Mouse (Mus musculus): ENCODE results near the gene Pgbd5. TPM values are rescaled to one million over a fixed set of nuclear protein-coding genes. Genes with fewer than 3 reads are reported as not detected.

The Pgbd5 gene
- polyA plus RNA-seq, 1 experiment from 2014 or later, result 0.93 TPM

GRCm38 (mm10) chr8:124459627-124460026, 20.2 kb upstream of the Pgbd5 start:
- WGBS, result 37% methylated on average over 12 of the region's 12 CpGs
- Histone ChIP-seq H3K9ac (no peak overlapping the region), H3K9me3 (replicated peaks) (no peaks in the 10 kb centered on the region), H3K4me2 (no peak overlapping the region), H3K4me3 (replicated peaks) (no peak overlapping the region), H3K27ac (no peak overlapping the region), H3K27me3 (0 out of 2 replicates have a peak, but pooled peaks cover 3% of the 10 kb centered on the region), H3K4me1 (no peaks in the 10 kb centered on the region), H3K36me3 (no peaks in the 10 kb centered on the region)
- no peak for ATAC-seq (replicated peaks; ENCODE audit: low FRiP score)

DNA sequence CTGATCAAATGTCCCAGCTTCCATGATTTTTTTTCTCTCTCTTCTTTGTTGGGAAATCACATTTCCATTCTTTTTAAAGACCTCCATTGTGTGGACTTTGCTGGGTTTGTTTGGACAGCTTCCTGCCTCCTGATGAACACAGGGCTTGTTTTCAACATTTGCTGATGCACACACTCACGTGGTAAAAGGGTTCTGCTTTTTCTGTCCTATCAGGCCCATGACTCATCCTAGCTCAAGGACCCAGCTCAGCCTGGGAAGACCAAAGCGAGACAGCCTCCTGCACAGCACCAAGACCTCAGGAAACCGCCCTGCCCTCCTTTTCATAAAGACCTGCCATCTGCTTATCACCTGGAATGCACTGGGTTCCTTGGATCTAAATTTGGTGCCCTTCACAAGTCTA, 15.9 kb upstream of the Pgbd5 start:
- no peak overlapping the region for H3K4me3 ChIP-seq (replicated peaks)
- no peak overlapping the region for H3K4me2 ChIP-seq
- H3K36me3 ChIP-seq, result no peaks in the 10 kb centered on the region
- WGBS, result 65% methylated on average over 3 of the region's 3 CpGs
- H3K27me3 ChIP-seq, result 0 out of 2 replicates have a peak, but pooled peaks cover 3% of the 10 kb centered on the region
- no peak for ATAC-seq (replicated peaks; ENCODE audit: low FRiP score)
- H3K4me1 ChIP-seq, result no peaks in the 10 kb centered on the region
- H3K9ac ChIP-seq, result no peak overlapping the region
- no peak overlapping the region for H3K27ac ChIP-seq
- H3K9me3 ChIP-seq (replicated peaks), result no peaks in the 10 kb centered on the region; the same call in 1 of the 2 replicates

GRCm38 (mm10) chr8:124450192-124450895, 10.9 kb upstream of the Pgbd5 start:
- no peak overlapping the region for H3K27ac ChIP-seq
- H3K9ac ChIP-seq, result no peak overlapping the region
- ATAC-seq (replicated peaks; ENCODE audit: low FRiP score), result no peak
- no peak overlapping the region for H3K4me3 ChIP-seq (replicated peaks)
- WGBS, result 82% methylated on average over 8 of the region's 8 CpGs
- no peaks in the 10 kb centered on the region; the same call in 1 of the 2 replicates for H3K9me3 ChIP-seq (replicated peaks)
- H3K4me1 ChIP-seq, result peaks cover 3% of the 10 kb centered on the region; the same call in 1 of the 2 replicates
- no peaks in the 10 kb centered on the region for H3K36me3 ChIP-seq
- H3K4me2 ChIP-seq, result no peak overlapping the region
- no peaks in the 10 kb centered on the region for H3K27me3 ChIP-seq

DNA sequence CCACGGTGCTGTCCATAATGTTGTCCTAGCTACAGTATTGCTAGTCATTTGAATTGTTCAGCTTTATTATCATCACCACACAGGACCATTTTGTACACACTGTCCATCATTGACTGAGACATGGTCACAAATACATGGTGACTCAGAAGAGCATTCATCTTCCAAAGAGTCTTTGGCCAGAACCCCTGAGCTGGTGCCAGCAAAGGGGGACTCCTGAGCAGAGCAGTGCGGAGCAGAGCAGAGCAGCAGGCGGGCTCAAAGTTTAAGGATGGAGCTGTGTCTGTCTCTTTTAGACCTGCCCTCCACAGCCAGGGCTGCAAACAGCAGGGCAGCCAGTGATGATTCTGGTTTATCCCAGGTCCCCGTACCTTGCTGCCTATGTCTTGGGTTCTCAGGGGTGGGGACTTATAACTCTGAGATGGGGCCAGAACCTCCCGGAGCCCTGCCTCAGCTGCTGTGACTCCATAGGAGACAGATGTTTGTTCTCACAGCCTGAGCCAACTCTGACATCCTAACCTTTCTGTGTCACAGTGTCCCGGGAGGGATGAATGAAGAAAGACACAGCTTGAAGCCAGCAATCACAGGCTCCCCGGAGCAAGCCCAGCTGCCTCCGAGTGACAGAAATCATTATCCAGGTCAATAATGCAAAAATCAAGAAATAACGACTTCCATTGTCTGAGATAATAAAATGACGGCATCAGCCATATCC, 9.7 kb upstream of the Pgbd5 start:
- H3K4me3 ChIP-seq (replicated peaks), result no peak overlapping the region
- WGBS, result 40% methylated on average over 10 of the region's 10 CpGs
- no peak overlapping the region for H3K27ac ChIP-seq
- H3K4me2 ChIP-seq, result no peak overlapping the region
- peaks cover 3% of the 10 kb centered on the region; the same call in 1 of the 2 replicates for H3K4me1 ChIP-seq
- no peak for ATAC-seq (replicated peaks; ENCODE audit: low FRiP score)
- no peak overlapping the region for H3K9ac ChIP-seq
- no peaks in the 10 kb centered on the region for H3K27me3 ChIP-seq
- no peaks in the 10 kb centered on the region for H3K36me3 ChIP-seq
- H3K9me3 ChIP-seq (replicated peaks), result no peaks in the 10 kb centered on the region; the same call in 1 of the 2 replicates

GRCm38 (mm10) chr8:124436741-124437140, 2.7 kb downstream of the Pgbd5 start:
- ATAC-seq (replicated peaks; ENCODE audit: low FRiP score), result no peak
- Histone ChIP-seq H3K9ac (no peak overlapping the region), H3K4me2 (no peak overlapping the region), H3K4me1 (peaks cover 11% of the 10 kb centered on the region), H3K4me3 (replicated peaks) (no peak overlapping the region), H3K9me3 (replicated peaks) (no peaks in the 10 kb centered on the region), H3K27me3 (peaks cover 31% of the 10 kb centered on the region), H3K36me3 (no peaks in the 10 kb centered on the region), H3K27ac (no peak overlapping the region)
- WGBS, result 22% methylated on average over 4 of the region's 4 CpGs

DNA sequence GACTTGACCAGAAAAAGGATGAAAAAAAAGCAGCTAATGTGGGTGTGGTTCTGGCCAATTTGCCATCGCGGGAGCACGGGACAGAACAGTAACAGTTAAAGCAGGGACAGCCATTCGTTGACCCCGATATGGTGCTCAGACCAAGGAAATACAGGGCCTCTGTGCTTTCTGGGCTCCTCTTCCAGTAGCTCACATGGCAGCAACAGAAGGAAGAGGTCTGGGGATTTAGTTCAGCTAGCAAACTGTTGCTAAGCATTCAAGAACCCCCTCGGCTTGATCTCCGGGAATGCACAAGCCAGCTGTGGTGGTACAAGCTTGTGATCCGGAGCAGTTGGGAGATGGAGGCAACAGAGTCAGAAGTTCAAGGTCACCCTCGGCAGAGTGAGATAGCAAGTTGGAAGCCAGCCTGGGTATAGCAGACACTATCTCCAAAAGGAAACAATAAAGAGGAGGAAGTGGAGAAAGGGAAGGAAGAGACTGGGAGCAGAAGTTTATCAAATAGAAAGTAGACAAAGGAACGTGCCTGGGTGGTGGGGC, 3.7 kb downstream of the Pgbd5 start:
- H3K4me1 ChIP-seq, result peaks cover 11% of the 10 kb centered on the region
- no peak overlapping the region for H3K27ac ChIP-seq
- H3K9ac ChIP-seq, result no peak overlapping the region
- H3K4me3 ChIP-seq (replicated peaks), result no peak overlapping the region
- H3K9me3 ChIP-seq (replicated peaks), result no peaks in the 10 kb centered on the region
- WGBS, result 59% methylated on average over 10 of the region's 10 CpGs
- ATAC-seq (replicated peaks; ENCODE audit: low FRiP score), result no peak
- H3K4me2 ChIP-seq, result no peak overlapping the region
- H3K27me3 ChIP-seq, result peaks cover 41% of the 10 kb centered on the region
- H3K36me3 ChIP-seq, result no peaks in the 10 kb centered on the region

- H3K27me3 ChIP-seq, result peaks cover 43% of the 10 kb centered on the region
- H3K4me1 ChIP-seq, result peaks cover 11% of the 10 kb centered on the region
- no peak overlapping the region for H3K27ac ChIP-seq
- no peak overlapping the region for H3K9ac ChIP-seq
- no peaks in the 10 kb centered on the region for H3K9me3 ChIP-seq (replicated peaks)
- H3K4me3 ChIP-seq (replicated peaks), result no peak overlapping the region
- no peak for ATAC-seq (replicated peaks; ENCODE audit: low FRiP score)
- no peaks in the 10 kb centered on the region for H3K36me3 ChIP-seq
- WGBS, result 50% methylated on average over 4 of the region's 4 CpGs
- H3K4me2 ChIP-seq, result no peak overlapping the region
Measured at GRCm38 (mm10) chr8:124435170-124435569, 4.3 kb downstream of the Pgbd5 start.

GRCm38 (mm10) chr8:124434126-124434790, 5.2 kb downstream of the Pgbd5 start:
- no peaks in the 10 kb centered on the region for H3K9me3 ChIP-seq (replicated peaks)
- H3K27ac ChIP-seq, result no peak overlapping the region
- peak; percentile 99 for ATAC-seq (replicated peaks; ENCODE audit: low FRiP score)
- H3K4me1 ChIP-seq, result peaks cover 11% of the 10 kb centered on the region
- peak overlapping the region; percentile 56 for H3K9ac ChIP-seq
- peaks cover 46% of the 10 kb centered on the region for H3K27me3 ChIP-seq
- peak overlapping the region; percentile 98 for H3K4me2 ChIP-seq
- no peaks in the 10 kb centered on the region for H3K36me3 ChIP-seq
- peak overlapping the region; percentile 64 for H3K4me3 ChIP-seq (replicated peaks)
- WGBS, result under 1% methylated on average over 85 of the region's 101 CpGs

GRCm38 (mm10) chr8:124433451-124434125, 5.9 kb downstream of the Pgbd5 start:
- peaks cover 11% of the 10 kb centered on the region for H3K4me1 ChIP-seq
- ATAC-seq (replicated peaks; ENCODE audit: low FRiP score), result peak; percentile 59
- peaks cover 46% of the 10 kb centered on the region for H3K27me3 ChIP-seq
- 1% methylated on average over 56 of the region's 56 CpGs for WGBS
- peak overlapping the region; percentile 64 for H3K4me3 ChIP-seq (replicated peaks)
- H3K9me3 ChIP-seq (replicated peaks), result no peaks in the 10 kb centered on the region
- H3K9ac ChIP-seq, result peak overlapping the region; percentile 56
- peak overlapping the region; percentile 98 for H3K4me2 ChIP-seq
- no peaks in the 10 kb centered on the region for H3K36me3 ChIP-seq
- H3K27ac ChIP-seq, result no peak overlapping the region

- Histone ChIP-seq H3K36me3 (no peaks in the 10 kb centered on the region), H3K4me1 (peaks cover 18% of the 10 kb centered on the region), H3K4me2 (no peak overlapping the region), H3K4me3 (replicated peaks) (no peak overlapping the region), H3K9ac (no peak overlapping the region), H3K9me3 (replicated peaks) (no peaks in the 10 kb centered on the region), H3K27ac (no peak overlapping the region), H3K27me3 (peaks cover 43% of the 10 kb centered on the region)
- 38% methylated on average over 6 of the region's 6 CpGs for WGBS
- ATAC-seq (replicated peaks; ENCODE audit: low FRiP score), result no peak
Measured at GRCm38 (mm10) chr8:124430881-124431280, 8.6 kb downstream of the Pgbd5 start.

- Histone ChIP-seq H3K9me3 (replicated peaks) (no peaks in the 10 kb centered on the region), H3K27me3 (peaks cover 38% of the 10 kb centered on the region), H3K27ac (no peak overlapping the region), H3K4me1 (peaks cover 23% of the 10 kb centered on the region), H3K9ac (no peak overlapping the region), H3K4me3 (replicated peaks) (no peak overlapping the region), H3K36me3 (no peaks in the 10 kb centered on the region), H3K4me2 (no peak overlapping the region)
- ATAC-seq (replicated peaks; ENCODE audit: low FRiP score), result no peak
- WGBS, result 37% methylated on average over 6 of the region's 6 CpGs
Measured at GRCm38 (mm10) chr8:124429417-124429816, 10.0 kb downstream of the Pgbd5 start.

All from kidney, embryonic 15.5 days (tissue).